Mouse (Mus musculus) midbrain, embryonic 13.5 days (tissue): ENCODE measurements at regions not wholly inside any gene's neighbourhood (a gene's known extent, or its start where the extent isn't known, plus 50 kb on each side); places are given as distances from the start of the nearest gene placed in this dataset.

Experiments
- ATAC-seq: fragments of 200-750 bp; cut with Nextera tagmentation; 2 replicates; pipeline ENCODE4 v1.8.0; 2017; ENCODE audit warnings: mild to moderate bottlenecking, moderate TSS enrichment, moderate library complexity
- H3K27ac ChIP-seq: fragments of 300-500 bp; sonication (generic); 2 replicates; pipeline ENCODE4 v1.5.1; 2015; ENCODE audit warnings: inconsistent platforms, mild to moderate bottlenecking, moderate library complexity
- H3K27me3 ChIP-seq: fragments of 300-500 bp; sonication (generic); 2 replicates; pipeline ENCODE4 v1.6.1; 2015; ENCODE audit warnings: mild to moderate bottlenecking, inconsistent platforms
- H3K36me3 ChIP-seq: fragments of 300-500 bp; sonication (generic); 2 replicates; pipeline ENCODE4 v1.6.1; 2015; ENCODE audit warnings: mild to moderate bottlenecking, inconsistent platforms
- H3K4me1 ChIP-seq: fragments of 300-500 bp; sonication (generic); replicated peaks from 2 replicates; pipeline ENCODE4 v1.6.1; 2015; ENCODE audit warnings: inconsistent platforms
- H3K4me2 ChIP-seq: fragments of 300-500 bp; sonication (generic); replicated peaks from 2 replicates; pipeline ENCODE4 v1.6.1; 2015; ENCODE audit warnings: moderate library complexity, mild to moderate bottlenecking, inconsistent platforms
- H3K4me3 ChIP-seq: fragments of 300-500 bp; sonication (generic); replicated peaks from 2 replicates; pipeline ENCODE4 v1.5.1; 2015; ENCODE audit warnings: mild to moderate bottlenecking, inconsistent platforms
- H3K9ac ChIP-seq: fragments of 300-500 bp; sonication (generic); replicated peaks from 2 replicates; pipeline ENCODE4 v1.6.1; 2015; ENCODE audit warnings: mild to moderate bottlenecking, inconsistent platforms
- H3K9me3 ChIP-seq: fragments of 300-500 bp; sonication (generic); 2 replicates; pipeline ENCODE4 v1.6.1; 2016; ENCODE audit warnings: mild to moderate bottlenecking, inconsistent platforms
- WGBS: fragments of 180-500 bp; shearing (Covaris S2); methylation state at CpG from one replicate; pipeline ENCODE4 v1.1.7; 2015; 5-methylcytosine and 5-hydroxymethylcytosine counted together

- WGBS = 90% methylated on average over 2 of the region's 2 CpGs
- H3K4me2 ChIP-seq = no peak overlapping the region
- no peak overlapping the region for H3K4me3 ChIP-seq
- H3K27ac ChIP-seq = no peak overlapping the region
- H3K36me3 ChIP-seq = no peaks in the 10 kb centered on the region
- H3K4me1 ChIP-seq = no peaks in the 10 kb centered on the region
- H3K9me3 ChIP-seq = no peaks in the 10 kb centered on the region
- no peak overlapping the region for H3K9ac ChIP-seq
- ATAC-seq = no peak
- no peaks in the 10 kb centered on the region for H3K27me3 ChIP-seq
Measured at GRCm38 (mm10) chr4:83102893-83103292, 50.8 kb upstream of the Frem1 start.

DNA sequence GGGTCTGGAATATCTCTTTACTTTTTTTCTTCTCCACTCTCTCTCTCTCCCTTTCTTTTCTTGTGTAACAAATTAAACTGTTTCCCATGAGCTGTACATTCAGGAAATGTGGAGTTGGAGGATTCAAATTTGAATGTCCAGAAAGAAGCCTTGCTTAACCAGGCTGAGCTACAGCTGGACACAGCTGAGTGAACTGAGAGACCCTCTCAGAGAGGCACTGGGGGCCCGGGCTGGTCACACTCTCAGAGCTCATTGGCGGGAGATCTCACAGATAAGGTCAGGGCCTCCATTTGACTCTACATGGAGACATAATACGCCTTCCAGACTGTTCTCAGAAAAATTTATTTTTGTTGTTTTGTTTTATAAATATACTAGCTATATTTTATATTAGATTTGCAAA is 49.9 kb upstream of the Frem1 start:
- H3K27ac ChIP-seq = no peak overlapping the region
- H3K36me3 ChIP-seq = no peaks in the 10 kb centered on the region
- no peaks in the 10 kb centered on the region for H3K27me3 ChIP-seq
- H3K4me2 ChIP-seq = no peak overlapping the region
- no peaks in the 10 kb centered on the region for H3K4me1 ChIP-seq
- no peak overlapping the region for H3K4me3 ChIP-seq
- H3K9me3 ChIP-seq = no peaks in the 10 kb centered on the region
- H3K9ac ChIP-seq = no peak overlapping the region
- 75% methylated on average over 3 of the region's 3 CpGs for WGBS
- no peak for ATAC-seq
